Mouse (Mus musculus) left cerebral cortex, postnatal 14 days (tissue): ENCODE results near the gene Rnf103. TPM values are rescaled to one million over a fixed set of nuclear protein-coding genes. Genes with fewer than 3 reads are reported as not detected.

Experiments used
- DNase-seq, 2 experiments: peaks; one replicate each; pipeline ENCODE4 v3.0.0; 2021 to 2022; ENCODE audit warnings: low spot score in 2 of 2, mixed read lengths in 1 of 2
- intact Hi-C: fragments of 180-260 bp; cut with DNase I; formaldehyde crosslinking; loops from one replicate; pipeline ENCODE4 v1.15.1; 2025
- total RNA-seq, 2 experiments: library from RNA; stranded (reverse); gene quantifications; 2 replicates each; pipeline ENCODE4 v1.2.3; 2021

Gene Rnf103
- total RNA-seq, 2 experiments from 2014 or later = 52.2 to 53.5 TPM

DNA sequence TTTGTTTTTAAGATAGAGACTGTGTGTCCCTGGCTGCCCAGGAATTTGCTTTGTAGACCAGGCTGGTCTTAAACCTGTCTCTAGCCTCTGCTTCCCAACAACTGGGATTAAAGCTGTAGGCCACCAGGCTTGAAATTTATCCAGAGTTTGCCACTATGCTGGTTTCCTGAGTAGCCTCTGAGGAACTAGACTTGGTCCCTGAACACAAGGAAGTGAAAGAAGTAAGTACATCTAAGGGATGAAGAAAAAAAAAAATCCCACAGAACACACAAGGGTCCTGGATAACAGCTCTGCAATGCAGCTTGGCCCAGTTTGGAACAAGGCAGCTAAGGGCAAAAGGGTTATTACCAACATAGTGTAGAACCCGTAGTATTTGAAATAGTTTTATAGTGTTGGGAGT lies 6.8 kb upstream of the Rnf103 start:
- DNase-seq = no peak
- intact Hi-C loops = no loop called here

DNA sequence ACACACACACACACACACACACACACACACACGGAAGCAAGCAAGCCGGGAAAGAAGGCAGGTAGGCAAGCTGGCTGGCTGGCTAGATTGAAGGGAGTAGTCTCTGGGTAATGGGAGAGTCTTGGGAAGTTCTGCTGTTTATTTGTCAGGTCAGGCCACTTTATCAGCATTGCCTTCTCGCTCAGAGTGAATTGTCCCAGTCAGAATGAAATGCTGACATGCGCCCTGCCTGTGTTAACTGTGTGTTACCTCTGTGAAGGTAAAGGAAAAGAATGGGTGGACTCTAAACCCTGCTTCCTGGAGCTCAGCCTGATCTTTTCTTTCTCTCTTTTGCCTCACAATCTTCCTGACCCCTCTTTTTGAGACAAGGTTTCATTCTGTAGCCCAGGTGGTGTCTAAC lies 5.7 kb upstream of the Rnf103 start:
- intact Hi-C loops = no loop called here
- DNase-seq = no peak

DNA sequence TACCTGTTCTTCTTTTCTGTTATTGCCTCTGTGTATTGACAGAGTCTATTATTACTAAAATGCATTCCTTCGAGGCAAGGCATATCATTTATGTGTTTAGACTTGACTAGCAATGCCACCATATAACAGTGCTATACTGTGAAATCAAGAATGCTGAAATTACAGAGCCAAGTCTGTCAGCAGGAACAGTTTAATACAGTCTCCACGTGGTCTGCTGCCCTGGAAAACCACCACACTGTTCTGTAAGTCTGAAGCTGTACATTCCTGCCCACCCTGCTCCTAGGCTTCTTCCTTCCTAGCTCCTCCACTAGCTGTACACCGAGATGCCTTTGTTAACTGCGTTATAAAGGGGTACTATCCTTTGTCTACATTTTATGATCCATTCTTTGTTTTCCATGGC lies 1.6 kb upstream of the Rnf103 start:
- DNase-seq = peak in 1 of 2 experiments; percentile 17
- intact Hi-C loops = no loop called here

DNA sequence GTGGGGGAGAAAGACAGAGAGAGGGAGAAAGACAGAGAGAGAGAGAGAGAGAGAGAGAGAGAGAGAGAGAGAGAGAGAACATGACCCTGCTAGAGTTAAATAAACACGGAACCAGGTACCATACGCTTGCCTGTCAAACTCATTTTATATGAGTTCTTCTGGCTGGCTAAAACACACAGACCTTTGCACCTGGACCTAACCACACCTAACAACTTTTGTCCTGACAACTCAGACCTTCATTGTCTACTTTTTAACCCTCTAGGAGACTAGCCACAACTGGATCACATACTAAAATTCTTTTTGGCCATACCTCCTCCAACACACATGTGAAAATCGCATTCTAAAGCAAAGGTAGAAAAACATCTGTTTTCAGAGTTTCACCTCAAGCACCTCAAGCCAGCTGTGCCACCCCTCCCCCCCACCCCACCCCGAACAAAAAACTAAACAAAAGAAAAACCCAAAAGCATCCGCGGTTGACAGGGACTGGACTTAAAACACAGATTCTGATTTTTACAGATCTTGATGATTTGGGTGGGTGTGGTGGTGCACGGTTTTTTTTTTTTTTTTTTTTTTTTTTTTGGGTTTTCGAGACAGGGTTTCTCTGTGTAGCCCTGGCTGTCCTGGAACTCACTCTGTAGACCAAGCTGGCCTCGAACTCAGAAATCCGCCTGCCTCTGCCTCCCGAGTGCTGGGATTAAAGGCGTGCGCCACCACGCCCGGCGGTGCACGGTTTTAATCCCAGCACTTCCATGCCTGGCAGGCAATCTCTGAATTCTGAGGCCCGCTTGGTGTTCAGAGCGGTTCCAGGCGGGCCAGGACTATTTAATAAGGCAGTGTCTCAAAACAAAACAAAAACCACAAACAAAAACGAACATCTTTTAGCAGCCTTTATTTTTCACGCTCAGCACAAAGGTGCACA lies 679 bp upstream of the Rnf103 start:
- no peak for DNase-seq
- intact Hi-C loops = no loop called here

DNA sequence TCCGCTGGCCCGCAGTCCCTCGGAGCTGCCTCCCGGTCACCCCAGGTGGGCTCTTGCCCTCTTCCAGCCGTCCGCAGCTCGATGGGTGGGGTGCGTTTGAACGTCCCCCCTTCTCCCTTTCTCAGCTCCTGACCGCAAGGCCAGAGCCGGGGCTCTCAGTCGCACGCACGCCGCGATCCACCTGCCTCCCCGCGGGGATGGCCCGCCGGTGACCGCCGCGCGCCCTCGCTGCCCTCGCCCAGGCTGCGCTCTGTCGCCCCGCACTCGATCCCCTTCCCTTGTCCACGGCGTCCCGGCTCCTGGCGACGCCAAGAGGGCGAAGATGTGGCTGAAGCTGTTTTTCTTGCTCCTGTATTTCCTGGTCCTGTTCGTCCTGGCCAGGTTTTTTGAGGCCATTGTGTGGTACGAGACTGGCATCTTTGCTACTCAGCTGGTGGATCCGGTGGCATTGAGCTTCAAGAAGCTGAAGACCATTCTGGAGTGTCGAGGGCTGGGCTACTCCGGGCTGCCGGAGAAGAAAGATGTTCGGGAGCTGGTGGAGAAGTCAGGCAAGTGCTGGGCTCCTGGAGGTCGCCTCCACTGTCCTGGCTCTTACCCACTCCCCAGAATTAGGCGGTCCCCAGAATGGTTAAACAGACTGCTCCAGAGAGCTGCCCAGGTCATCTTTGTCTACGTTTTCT lies 787 bp downstream of the Rnf103 start:
- intact Hi-C loops = loop anchor here (1.0 to 2.0 kb wide), 2 partner anchors 48 to 54 kb away; partner anchors contain the start of genes Chmp3 and Rmnd5a
- peak; percentile 31 to 39 for DNase-seq

DNA sequence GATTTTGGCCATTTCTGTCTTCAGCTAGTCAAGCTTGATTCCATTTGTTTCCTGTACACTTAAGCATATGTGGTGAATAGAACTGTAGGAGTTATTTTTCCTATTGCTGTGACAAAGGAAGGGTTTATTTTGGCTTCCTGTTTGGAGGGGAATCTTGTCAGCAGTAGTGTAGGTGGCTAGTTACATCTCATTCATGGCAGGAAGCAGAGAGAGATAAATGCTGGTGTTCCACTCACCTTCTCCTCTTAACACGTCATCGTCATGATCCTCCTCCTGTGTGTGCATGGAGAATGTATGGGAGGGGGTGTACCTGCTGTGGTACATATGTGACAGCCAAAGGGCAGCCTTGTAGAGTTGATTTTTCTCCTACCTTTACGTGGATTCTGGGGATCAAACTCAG lies 6.9 kb downstream of the Rnf103 start:
- intact Hi-C loops = no loop called here
- no peak for DNase-seq

DNA sequence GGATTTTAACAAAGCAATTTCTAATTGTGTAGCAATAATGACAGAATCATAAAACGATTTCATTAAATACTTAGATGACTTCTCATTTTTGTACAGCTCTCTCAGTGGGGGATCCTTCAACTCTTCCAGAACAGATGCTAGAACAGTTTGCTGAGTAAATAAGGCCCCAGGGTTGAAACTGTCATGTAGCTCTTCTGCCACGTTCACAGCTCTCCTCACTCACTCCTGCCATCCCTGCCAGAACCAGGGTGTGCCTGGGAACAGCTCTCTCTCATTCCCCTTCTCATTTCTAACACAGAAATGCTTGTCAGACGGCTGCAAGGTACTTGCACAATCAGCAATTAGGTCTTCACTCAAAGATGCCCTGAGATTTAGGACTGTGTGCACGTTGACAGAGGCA lies 9.3 kb downstream of the Rnf103 start:
- no peak for DNase-seq
- intact Hi-C loops = no loop called here

DNA sequence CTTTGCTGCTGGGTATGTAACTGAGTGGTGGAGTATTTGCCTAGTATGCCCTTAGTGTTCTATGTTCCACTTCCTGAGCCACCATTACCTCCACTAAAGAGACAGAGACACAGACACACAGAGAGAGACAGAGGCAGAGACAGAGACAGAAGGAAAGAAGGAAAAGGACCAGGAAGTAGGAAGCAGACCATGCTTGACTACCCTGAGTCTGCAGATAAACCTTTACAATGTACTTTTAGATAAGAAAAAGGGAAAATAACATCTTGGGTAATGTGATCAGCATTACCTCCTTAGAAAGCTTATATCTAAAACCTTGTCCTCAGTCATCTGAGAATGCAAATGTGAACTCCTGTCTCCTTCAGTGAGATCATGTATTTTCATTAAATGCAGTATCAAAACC lies 10.0 kb downstream of the Rnf103 start:
- intact Hi-C loops = no loop called here
- no peak for DNase-seq

DNA sequence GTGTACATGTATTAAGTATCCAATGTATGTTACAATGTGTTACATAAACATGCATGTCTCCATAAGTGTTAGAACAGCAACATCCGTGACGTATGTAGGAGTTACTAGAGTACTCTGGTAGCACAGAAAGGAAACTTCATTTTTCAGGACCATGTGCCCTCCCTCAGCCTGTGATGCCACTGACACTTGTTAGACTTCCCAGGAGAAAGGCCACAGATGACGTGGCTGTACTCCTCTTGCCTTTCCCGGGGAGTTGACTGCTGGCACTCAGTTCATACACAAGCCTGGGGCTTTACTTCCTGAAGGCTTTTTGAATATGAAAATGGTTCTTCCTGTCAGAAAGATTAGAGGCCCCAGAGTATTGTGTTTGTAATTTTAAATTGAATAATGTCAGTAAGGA lies 10.4 kb downstream of the Rnf103 start:
- no peak for DNase-seq
- intact Hi-C loops = no loop called here

DNA sequence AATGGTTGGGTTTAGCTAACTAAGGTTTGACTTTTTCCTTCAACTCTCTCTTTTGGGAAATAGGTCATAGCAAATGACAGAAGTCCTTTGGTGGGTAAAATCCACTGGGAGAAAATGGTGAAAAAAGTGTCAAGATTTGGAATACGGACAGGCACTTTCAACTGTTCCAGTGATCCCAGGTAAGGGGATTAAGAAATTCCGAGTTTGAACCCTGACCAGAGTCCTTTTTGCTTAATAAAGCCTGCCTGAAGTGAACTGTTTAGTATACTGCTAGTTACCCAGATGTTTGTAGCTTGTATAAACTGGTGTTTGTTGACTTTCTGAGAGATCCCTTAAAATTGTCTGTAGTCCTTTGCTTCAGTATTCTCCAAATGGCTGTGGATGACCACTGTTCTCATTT lies 12.0 kb downstream of the Rnf103 start:
- intact Hi-C loops = no loop called here
- DNase-seq = no peak

DNA sequence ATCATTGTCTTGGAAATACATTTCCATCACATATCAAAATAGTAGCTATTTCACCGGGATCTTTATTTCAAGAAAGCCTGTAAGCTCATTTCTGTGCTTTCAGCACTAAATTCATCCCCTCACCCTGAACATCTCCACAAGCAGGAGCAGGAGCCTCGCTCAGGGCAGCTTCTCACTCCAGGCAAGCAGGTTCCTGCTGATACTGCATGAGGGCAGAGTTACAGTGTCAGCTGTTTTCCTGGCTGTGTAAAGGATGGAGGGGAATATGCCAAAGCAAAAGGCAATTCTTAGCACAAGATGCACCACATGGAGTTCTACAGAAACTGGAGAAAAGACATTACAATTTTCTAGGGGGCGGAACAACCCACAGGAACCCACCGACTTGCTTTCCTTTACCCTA lies 25.8 kb downstream of the Rnf103 start:
- intact Hi-C loops = no loop called here
- no peak for DNase-seq

DNA sequence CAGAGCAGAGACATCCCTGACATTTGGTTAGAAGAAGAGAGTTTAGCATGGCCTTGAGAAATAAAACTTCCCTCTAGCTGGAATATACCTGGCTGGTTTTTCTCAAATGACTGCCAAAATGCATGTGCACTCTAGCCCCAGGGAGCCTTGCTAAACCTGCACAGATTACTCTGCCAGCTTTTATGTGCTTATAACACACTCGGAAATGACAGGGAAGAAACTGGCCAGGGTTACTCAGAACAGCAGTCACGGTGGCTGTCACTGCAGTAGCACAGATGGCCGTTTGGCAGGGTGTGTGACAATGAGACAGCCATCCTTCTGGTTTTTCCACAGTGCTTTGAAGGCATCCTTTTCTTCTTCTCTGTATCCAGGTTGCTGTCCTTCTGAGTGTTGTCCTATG lies 31.9 kb downstream of the Rnf103 start:
- DNase-seq = peak; percentile 24 to 35
- intact Hi-C loops = no loop called here

DNA sequence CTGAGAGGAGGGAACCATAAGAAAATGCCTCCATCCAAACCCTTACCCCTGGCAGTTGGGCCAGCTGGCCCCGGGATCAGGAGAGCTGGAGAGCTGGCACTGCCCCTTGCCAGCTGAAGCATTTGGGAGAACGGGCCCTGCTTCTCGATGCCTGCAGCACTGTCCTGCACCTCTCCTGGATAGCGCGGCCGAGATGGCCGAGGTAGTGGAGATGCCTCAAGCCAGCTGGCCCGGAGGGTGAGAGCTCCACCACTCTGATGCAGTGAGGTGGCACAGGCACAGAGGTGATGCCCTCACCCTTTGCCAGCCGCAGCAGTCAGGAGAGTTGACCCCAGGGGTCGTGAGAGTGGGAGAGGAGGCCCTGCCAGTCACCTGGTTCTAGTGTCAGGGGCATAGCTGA lies 33.4 kb downstream of the Rnf103 start:
- DNase-seq = no peak
- intact Hi-C loops = no loop called here

DNA sequence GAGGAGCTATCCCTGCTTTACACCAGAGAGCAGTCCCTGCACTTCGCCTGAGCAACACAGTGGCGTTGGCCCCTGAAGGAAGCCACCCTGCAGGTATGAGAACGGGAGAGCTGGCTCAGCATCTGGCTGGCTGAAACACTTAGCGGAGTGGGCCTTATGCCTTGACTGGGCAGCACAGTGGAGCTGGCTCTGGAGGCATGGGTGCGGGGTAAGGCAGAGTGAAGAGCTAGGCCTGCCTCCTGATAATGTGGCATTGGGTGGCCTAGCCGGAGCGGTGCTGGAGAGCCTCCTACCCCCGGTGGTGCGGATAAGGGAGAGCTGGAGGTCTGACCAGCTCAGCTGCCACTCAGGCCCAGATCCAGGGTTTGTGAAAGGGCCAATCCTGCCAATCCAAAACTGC lies 34.1 kb downstream of the Rnf103 start:
- no peak for DNase-seq
- intact Hi-C loops = no loop called here

DNA sequence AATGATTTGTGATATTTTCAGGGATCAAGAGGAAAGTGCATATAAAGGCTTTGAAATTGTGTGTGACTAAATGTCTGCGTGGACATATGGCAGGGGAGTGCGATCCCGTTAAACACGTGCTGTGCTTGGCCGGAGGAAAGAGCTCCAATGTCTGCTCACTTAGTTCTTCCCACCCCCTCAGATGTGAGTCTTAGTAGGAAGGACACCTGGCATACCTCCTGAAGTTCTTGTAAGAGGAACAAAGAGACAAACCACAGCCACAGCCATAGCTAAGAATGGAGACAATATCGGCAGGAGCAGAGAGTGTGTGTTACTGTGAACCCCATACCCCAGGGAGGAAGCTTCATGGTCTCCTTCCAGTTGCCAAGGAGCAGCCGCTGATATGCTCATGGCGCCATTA lies 36.5 kb downstream of the Rnf103 start:
- intact Hi-C loops = no loop called here
- no peak for DNase-seq

DNA sequence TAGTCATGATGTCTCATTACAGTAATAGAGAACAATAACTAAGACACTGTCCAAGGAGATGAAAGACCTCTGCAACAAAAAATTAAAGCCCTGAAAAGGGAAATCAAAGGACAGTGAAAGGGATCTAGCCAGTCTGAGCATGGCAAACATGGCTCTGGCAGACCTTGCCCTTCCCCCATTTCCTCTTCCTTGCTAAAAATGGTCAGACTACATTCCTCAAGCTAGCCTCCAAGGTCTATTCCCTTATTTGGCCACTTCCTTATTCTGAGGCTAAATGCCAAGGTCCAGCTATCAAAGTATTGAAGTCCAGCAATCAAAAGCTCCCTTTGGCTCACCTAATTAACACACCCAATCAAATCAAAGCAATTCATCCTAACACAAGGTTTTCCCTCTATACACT lies 43.6 kb downstream of the Rnf103 start:
- intact Hi-C loops = no loop called here
- DNase-seq = peak in 1 of 2 experiments; percentile 45

DNA sequence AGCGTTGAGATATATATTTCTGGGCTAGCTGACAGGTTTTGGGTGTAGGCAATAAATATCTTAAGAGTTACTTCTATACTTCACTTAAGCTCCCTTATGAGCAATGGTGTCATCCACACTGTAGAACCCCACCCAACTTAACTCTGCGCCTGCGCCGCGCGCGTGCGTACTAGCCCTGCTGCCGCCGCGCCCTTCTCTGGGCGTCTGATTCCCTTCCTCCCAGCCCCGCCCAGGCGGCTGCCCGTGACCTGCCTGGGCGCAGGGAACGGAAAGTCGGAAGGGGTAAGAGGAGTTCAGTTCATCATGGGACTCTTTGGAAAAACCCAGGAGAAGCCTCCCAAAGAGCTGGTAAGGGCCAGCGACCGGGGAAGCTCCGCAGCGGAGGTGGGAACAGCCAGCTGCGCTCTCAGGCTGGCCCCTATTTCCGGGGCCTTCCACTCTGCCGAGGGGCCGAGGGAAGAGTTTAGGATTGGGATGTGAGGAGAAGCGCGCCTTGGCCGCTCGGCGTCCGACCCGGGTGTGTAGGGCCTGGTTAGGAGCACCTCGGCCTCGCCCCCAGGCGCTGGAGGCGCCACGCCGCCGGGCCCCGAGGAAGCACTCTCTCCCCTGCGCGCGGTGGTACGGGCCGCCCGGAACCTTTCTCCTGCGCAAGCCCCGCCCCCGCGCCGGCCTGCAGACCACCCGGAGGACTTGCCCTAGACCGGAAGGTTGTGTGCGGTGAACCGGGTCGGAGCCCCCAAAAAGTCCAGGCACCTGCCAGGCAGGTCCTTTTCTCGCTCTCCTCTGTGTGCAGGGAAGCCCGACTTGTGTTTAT lies 50.2 kb downstream of the Rnf103 start, which contains the start of gene Chmp3:
Chmp3 (plus strand) TSS at position 112 of the 814 bp plus-strand sequence.
- intact Hi-C loops = loop anchor here (2.0 kb wide), 1 partner anchor 49 kb away; no protein-coding TSS in a partner anchor
- DNase-seq = peak; percentile 96

DNA sequence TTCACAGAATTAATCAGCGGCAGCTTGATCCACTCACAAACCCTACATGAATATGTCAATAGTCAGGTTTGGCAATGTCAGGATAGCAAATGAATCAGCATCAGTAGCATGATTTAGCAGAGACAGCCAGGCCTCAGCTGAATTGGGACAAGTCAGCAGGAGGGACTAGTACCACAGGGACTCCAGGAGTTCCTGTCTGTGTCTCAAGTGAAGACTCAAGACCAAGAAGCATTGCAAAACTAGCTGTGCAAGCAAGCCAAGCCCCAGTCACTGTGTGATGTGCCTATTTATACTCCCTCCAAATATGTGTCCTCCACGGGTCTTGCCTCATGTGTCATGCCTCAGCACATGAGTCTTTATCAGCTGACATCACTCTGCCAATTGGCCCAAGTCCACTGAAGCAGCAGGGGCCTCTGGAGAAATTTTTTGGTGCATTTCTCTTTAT lies 61.8 kb downstream of the Rnf103 start:
- no peak for DNase-seq
- intact Hi-C loops = no loop called here

DNA sequence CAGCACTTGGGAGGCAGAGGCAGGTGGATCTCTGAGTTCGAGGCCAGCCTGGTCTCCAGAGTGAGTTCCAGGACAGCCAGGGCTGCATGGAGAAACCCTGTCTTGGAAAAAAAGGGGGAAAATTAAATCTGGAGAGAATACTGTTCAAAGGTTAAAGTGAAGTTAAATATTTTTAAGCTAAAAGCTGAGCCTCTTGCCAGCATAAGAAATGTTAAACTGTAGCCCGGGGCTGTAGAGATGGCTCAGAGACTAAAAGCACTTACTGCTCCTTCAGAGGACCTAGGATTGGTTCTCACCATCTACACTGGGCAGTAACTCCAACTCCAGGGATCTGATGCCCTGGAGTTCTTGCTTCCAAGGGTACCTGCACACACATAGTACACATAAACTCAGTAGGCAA lies 63.1 kb downstream of the Rnf103 start:
- intact Hi-C loops = no loop called here
- DNase-seq = no peak
